Mouse (Mus musculus) layer of hippocampus, postnatal 10 days (tissue): ENCODE measurements around the gene Suv39h2. TPM values are rescaled to one million over a fixed set of nuclear protein-coding genes. Genes with fewer than 3 reads are reported as not detected.

Experiments used
- DNase-seq, 2 experiments: peaks; one replicate each; pipeline ENCODE4 v3.0.0; 2021; ENCODE audit warnings: low spot score in 2 of 2
- long read RNA-seq: library from polyadenylated mRNA; stranded (forward); transcript quantifications from one replicate; pipeline ENCODE4 v2.0.0, GENCODE M21; 2023
- total RNA-seq, 2 experiments: library from RNA; stranded (reverse); gene quantifications; 2 replicates each; pipeline ENCODE4 v1.2.3; 2021

The Suv39h2 gene
- total RNA-seq, result 1 to 10 TPM; 4.7 to 4.8 TPM
- long read RNA-seq, partial matches to known transcripts, result 1 of 4 reads
- long read RNA-seq, other reads (novel, unspliced or antisense), result 1 of 4 reads

GRCm38 (mm10) chr2:3474861-3475283 is at the start of gene Suv39h2:
TSS of gene Suv39h2 (minus strand) at chr2:3475031.
- DNase-seq, result peak; percentile 96 to 98

DNA sequence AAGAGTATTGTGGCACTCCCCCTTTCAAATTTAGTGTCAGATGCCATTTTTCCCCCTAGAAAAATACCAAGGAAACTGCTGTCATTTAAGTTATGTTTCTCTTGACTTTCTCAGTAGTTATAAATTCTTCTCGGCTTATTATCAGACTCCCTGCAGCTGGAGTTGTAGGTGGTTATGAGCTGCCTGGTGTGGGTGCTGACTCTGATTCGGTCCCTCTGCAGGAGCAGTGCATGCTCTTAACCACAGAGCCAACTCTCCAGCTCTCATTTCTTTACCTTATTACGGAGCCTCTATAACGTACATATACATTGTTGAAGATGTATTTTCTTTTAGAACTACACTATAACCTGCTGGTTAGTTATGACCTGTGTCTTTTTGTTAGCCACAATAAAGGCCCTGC is 47.7 kb upstream of the Suv39h2 start:
- DNase-seq, result no peak

- peak; percentile 94 for DNase-seq
Observed at GRCm38 (mm10) chr2:3512552-3513454, 38.0 kb upstream of the Suv39h2 start, which contains the start of the genes Gm45902, Hspa14 and Cdnf. TSS of gene Gm45902 (minus strand) at chr2:3512790. TSS of gene Hspa14 (minus strand) at chr2:3512814. TSS of gene Cdnf (plus strand) at chr2:3513030.

- DNase-seq, result no peak
Observed at GRCm38 (mm10) chr2:3512076-3512475, 37.2 kb upstream of the Suv39h2 start.

GRCm38 (mm10) chr2:3500886-3501285 is 26.1 kb upstream of the Suv39h2 start:
- no peak for DNase-seq

- DNase-seq, result no peak
Observed at GRCm38 (mm10) chr2:3499543-3499942, 24.7 kb upstream of the Suv39h2 start.

DNA sequence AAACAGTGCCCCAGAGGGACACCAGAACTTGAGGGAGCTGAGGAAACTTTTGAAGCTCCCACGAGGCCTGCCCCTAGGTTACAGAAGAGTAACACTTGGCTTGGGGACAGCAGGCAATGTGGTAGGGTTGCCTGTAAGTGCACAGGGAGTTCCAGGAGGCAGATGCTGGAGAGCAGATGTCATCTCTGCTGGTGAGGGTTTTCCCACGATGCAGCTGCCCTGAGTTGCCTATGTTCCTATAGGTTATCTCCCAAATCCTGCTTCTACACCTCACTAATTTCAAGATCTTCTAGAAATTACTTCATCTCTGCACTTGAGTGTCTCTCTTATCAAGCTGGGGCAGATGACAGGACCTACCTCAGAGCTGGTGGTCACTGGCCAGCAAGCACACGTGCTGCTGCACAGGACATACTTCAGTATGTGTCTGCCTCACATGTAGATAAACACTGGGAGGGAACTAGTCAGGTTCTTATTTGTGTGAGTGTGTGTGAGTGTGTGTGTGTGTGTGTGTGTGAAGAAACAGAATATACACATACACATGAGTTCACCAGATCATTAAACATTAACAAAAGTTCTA is 19.1 kb upstream of the Suv39h2 start:
- DNase-seq, result no peak

DNA sequence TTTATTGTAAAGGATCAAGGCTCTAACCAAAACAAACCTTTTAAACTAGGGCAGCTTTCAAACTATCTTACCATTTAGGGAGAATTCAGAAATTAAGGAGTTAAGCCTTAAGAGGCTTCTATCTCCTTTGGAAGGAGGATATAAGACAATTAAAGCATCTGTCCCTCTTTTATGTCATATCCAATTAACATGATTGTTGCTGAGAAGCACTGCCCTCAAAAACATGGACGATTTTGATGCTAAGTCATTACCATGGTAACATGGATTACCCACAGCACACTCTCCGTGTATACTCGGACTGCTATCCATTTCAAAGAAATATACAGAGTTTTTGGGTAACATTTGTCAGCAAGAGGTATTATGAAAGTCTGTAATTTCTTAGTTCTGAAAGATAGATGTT is 15.0 kb upstream of the Suv39h2 start:
- DNase-seq, result no peak

- no peak for DNase-seq
Observed at GRCm38 (mm10) chr2:3480239-3480638, 5.4 kb upstream of the Suv39h2 start.

DNA sequence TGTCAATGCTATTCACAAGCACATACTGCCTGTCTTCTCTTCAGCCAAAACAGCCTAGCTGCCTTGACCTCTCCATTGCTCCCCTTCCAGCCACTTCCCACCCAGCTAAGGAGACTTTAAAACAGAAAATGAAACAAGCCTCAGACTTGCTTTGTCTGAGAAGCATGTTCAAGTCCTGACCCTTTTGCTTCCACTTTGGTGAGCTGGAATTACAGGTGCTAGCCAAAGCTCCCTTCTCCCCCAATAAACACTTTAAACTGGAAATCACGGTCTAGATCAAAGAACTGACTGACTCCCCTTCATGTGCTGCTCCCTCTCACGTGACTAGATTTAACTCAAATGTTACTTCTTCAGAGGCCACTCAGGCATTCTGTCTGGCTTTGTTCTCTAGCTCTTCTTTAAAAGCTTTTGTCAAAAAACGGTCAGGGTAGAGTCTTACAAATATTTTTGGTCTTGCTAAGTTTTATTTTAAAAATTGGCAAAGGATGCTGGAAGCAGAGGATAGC is 968 bp upstream of the Suv39h2 start:
- DNase-seq, result no peak

DNA sequence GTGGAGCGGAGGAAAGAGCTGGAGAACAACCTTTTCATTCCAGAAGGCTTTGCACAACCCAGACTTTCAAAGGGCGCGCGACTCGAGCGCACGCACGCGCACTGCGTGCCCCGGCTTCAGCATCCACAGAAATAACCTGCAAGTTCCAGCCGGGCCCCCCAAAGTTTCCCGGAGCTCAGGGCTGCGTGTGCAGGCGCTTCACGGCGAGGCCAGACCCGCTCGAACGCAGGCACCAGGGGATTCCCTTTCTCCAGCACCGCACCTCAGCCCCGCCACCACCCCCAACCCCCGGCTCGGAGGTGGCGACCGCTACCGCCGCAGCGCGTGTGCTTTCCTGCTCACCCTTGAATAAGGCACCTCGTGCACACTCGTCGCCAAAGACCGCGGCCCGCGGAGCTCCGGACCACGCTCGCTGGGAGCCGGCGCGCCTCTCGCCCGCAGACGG is 448 bp downstream of the Suv39h2 start:
- peak; percentile 49 to 69 for DNase-seq

DNA sequence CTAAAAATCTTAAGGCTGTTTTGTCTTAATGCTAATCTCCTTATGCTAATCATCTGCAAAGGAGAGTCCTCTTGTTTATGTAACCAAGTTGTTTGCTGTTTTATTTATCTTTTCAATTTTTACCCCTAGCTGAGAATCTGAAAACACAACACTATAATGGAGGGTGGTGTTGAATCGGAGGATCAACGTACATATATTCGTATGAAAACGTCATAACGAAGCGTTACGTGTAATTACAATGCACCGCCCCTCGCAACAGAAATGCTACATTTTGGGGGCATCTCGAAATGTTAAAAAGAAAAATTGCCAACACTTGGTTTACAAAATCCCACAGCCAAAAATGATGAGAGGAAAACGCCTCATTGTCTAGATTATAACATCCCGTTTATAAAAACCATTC is 940 bp downstream of the Suv39h2 start:
- no peak for DNase-seq

GRCm38 (mm10) chr2:3456590-3456989 is 18.2 kb downstream of the Suv39h2 start:
- DNase-seq, result no peak

DNA sequence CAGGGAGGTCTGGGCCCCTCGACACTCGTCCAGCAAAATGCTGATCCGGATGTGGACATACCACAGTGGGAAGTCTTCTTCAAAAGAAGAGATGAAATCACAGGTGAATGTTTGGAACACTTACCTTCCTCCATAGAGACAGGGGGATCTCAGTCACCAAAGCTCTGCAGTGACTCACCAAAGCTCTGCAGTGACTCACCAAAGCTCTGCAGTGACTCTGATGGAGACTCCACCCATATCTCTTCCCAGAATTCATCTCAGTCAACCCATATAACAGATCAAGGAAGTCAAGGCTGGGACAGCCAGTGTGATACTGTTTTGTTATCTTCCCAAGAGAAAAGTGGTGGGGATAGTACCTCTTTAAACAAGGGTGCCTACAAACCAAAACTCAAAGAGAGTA is 21.7 kb downstream of the Suv39h2 start:
- no peak for DNase-seq

DNA sequence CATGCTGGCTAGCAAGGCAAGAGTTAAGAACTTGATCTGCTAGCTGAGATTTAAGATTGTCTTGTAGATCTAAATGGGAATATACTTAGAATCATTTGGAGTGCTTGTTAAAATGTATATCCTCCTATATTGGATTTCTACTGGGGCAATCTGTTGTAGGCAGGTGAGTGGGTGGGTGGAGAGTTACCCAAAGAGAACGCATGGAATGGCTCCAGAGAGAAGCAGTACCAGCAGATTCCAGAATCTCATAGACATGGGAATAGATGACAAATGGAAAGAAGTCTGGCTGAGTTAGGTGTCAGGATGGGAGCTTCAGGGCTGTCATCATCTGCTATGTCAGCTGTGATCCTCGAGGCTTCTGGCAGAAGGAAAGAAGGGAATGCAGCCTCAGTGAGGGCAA is 25.4 kb downstream of the Suv39h2 start:
- no peak for DNase-seq

DNA sequence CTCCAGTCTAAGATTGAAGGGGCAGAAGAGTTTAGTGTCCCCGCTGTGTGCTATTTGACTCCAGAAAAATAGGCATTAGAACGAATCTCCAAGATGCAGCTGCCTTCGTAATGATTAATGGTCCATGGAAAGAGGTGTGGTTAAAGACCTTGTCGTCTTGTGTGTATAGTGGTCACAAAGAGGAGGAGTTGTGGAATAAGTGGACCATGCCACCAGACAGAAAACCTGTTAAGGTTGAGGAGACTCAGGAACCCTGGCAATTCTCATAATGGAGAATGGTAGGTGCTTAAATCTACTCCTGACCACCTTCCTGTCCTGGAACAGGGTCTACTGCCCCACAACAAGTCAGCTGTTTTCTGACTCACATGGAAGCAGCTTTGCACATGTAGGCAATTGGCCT is 28.8 kb downstream of the Suv39h2 start:
- no peak for DNase-seq

GRCm38 (mm10) chr2:3444206-3444605 is 30.6 kb downstream of the Suv39h2 start:
- peak in 1 of 2 experiments; percentile 17 for DNase-seq

DNA sequence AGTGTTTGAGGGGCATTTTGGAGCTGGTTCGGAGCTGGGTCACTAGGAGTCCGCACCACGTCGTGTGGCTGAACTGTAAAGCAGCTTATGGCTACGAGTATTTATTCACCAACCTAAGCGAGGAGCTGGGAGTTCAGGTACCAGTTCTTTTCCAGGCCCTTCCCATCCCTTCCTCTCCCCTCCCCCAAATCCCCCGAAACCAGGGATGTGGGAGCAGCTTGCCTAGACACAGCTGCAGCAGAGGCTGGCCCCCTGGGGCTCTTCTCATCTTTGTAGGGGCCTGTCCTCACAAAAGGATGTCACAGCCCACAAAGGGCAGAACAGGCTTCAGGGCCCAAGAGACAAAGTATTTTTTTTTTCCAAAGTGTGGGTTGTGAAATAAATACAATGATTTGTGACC is 36.9 kb downstream of the Suv39h2 start:
- no peak for DNase-seq

DNA sequence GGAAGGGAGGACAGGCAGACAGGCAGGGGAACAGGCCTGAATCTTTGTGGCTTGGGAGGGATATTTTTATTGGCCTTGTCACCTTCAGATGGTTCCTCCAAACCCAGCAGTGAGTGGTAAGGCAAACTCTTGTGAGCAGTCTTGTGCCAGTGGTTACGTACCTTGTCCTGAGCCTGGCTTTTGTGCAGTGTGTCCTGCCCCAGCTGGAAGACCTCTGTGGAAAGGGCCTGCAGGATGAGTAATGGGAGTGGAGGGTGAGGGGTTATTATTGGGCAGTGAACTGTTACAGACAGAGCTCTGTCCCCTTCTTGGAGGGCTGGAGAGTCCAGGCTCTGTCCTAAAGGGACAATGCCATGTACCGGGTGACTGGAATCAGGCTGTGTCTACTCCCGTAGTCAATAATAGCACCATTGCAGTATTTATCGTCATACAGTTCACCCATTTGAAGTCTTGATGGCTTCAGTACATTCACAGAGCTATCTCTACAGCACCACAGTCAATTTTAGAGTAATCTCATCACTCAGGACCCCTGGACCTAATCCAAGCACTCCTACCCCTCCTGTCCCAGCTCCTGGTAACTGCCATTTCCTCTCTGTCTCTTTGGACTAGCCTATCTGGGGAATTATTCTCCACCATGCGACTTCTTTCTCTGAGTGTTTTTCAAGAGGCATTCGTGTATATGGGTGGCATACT is 39.3 kb downstream of the Suv39h2 start:
- DNase-seq, result no peak

- no peak for DNase-seq
Observed at GRCm38 (mm10) chr2:3430956-3431355, 43.9 kb downstream of the Suv39h2 start.

GRCm38 (mm10) chr2:3424579-3424910 is 50.3 kb downstream of the Suv39h2 start:
- DNase-seq, result no peak
